Mouse (Mus musculus): ENCODE data around the gene Poc5. TPM values are rescaled to one million over a fixed set of nuclear protein-coding genes. Genes with fewer than 3 reads are reported as not detected.

Poc5 gene
- total RNA-seq, 2 experiments from 2014 or later, result 12.4 to 13.8 TPM

- intact Hi-C loops (cut with DNase I), result no loop called here
- no peak for DNase-seq
Observed at GRCm38 (mm10) chr13:96426044-96426443, 38.0 kb downstream of the Poc5 start.

GRCm38 (mm10) chr13:96428531-96428930 is 40.4 kb downstream of the Poc5 start:
- no peak for DNase-seq
- intact Hi-C loops (cut with DNase I), result no loop called here

GRCm38 (mm10) chr13:96431595-96432156 is 43.6 kb downstream of the Poc5 start:
- peak; percentile 90 to 94 for DNase-seq
- intact Hi-C loops (cut with DNase I), result loop anchor here (1.0 kb wide), 1 partner anchor 163 kb away; no protein-coding TSS in a partner anchor

- intact Hi-C loops (cut with DNase I), result no loop called here
- DNase-seq, result no peak
Observed at GRCm38 (mm10) chr13:96432376-96432811, 44.3 kb downstream of the Poc5 start.

GRCm38 (mm10) chr13:96433041-96433440 is 44.9 kb downstream of the Poc5 start:
- no peak for DNase-seq
- intact Hi-C loops (cut with DNase I), result no loop called here

- intact Hi-C loops (cut with DNase I), result loop anchor here (1.0 kb wide), 1 partner anchor 110 kb away; no protein-coding TSS in a partner anchor
Observed at GRCm38 (mm10) chr13:96433648-96434190, 45.6 kb downstream of the Poc5 start.

GRCm38 (mm10) chr13:96434899-96435331 is 46.8 kb downstream of the Poc5 start:
- DNase-seq, result peak; percentile 12 to 29
- intact Hi-C loops (cut with DNase I), result loop anchor here (1.0 to 5.0 kb wide), 2 partner anchors 57 to 108 kb away; partner anchors contain the start of gene Gm17622

More at GRCm38 (mm10) chr13:96433648-96434190, 45.6 kb downstream of the Poc5 start:
- no peak for DNase-seq

- intact Hi-C loops (cut with DNase I), result loop anchor here (5.0 kb wide), 1 partner anchor 57 kb away; the partner anchor contains the start of gene Gm17622
- peak; percentile 34 to 55 for DNase-seq
Observed at GRCm38 (mm10) chr13:96435793-96436192, 47.7 kb downstream of the Poc5 start.

GRCm38 (mm10) chr13:96436921-96437320 is 48.8 kb downstream of the Poc5 start:
- intact Hi-C loops (cut with DNase I), result loop anchor here (5.0 kb wide), 1 partner anchor 55 kb away; the partner anchor contains the start of gene Gm17622
- no peak for DNase-seq

- intact Hi-C loops (cut with DNase I), result no loop called here
- DNase-seq, result no peak
Observed at GRCm38 (mm10) chr13:96440436-96440835, 52.3 kb downstream of the Poc5 start.

- intact Hi-C loops (cut with DNase I), result no loop called here
- DNase-seq, result no peak
Observed at GRCm38 (mm10) chr13:96450205-96450856, 62.2 kb downstream of the Poc5 start.

- peak; percentile 31 to 49 for DNase-seq
- intact Hi-C loops (cut with DNase I), result no loop called here
Observed at GRCm38 (mm10) chr13:96450869-96451268, 62.8 kb downstream of the Poc5 start.

GRCm38 (mm10) chr13:96451386-96452140 is 63.5 kb downstream of the Poc5 start:
- intact Hi-C loops (cut with DNase I), result no loop called here
- DNase-seq, result no peak

- intact Hi-C loops (cut with DNase I), result no loop called here
- no peak for DNase-seq
Observed at GRCm38 (mm10) chr13:96452621-96453020, 64.5 kb downstream of the Poc5 start.

GRCm38 (mm10) chr13:96454288-96454687 is 66.2 kb downstream of the Poc5 start:
- peak; percentile 31 to 36 for DNase-seq
- intact Hi-C loops (cut with DNase I), result no loop called here

GRCm38 (mm10) chr13:96457566-96457965 is 69.5 kb downstream of the Poc5 start:
- intact Hi-C loops (cut with DNase I), result no loop called here
- no peak for DNase-seq

GRCm38 (mm10) chr13:96458018-96458417 is 69.9 kb downstream of the Poc5 start:
- no peak for DNase-seq
- intact Hi-C loops (cut with DNase I), result no loop called here

GRCm38 (mm10) chr13:96458606-96459005 is 70.5 kb downstream of the Poc5 start:
- intact Hi-C loops (cut with DNase I), result no loop called here
- DNase-seq, result no peak

- no peak for DNase-seq
- intact Hi-C loops (cut with DNase I), result no loop called here
Observed at GRCm38 (mm10) chr13:96462644-96463043, 74.5 kb downstream of the Poc5 start.

- intact Hi-C loops (cut with DNase I), result no loop called here
- DNase-seq, result no peak
Observed at GRCm38 (mm10) chr13:96465315-96465714, 77.2 kb downstream of the Poc5 start.
